Mouse (Mus musculus): ENCODE results near the gene Cd163l1. TPM values are rescaled to one million over a fixed set of nuclear protein-coding genes. Genes with fewer than 3 reads are reported as not detected.

Cd163l1 gene
- 0.21 and 0.37 TPM in 2 replicates for polyA plus RNA-seq (2015; fragmentation: Nextera tagmentation; extraction: Ambion mirVana)

- H3K9ac ChIP-seq (ENCODE audit: low read depth, low read length) = no peak within 1 kb of the TSS
- H3K4me1 ChIP-seq (ENCODE audit: control insufficient read depth, insufficient read depth, low read length) = no peaks in the 10 kb centered on the region
- no peaks in the 10 kb centered on the region for H3K9me3 ChIP-seq (ENCODE audit: control insufficient read depth, low read length)
- H3K4me3 ChIP-seq (ENCODE audit: low read length) = no peak within 1 kb of the TSS
- no peaks in the 10 kb centered on the region for H3K36me3 ChIP-seq (ENCODE audit: control insufficient read depth, insufficient read depth, low read length)
- H3K27ac ChIP-seq (ENCODE audit: low read length) = no peak within 1 kb of the TSS
- 89% methylated on average over 2 of the region's 2 CpGs for WGBS
- no peak for ATAC-seq
- no peaks in the 10 kb centered on the region for H3K27me3 ChIP-seq (replicated peaks; ENCODE audit: control insufficient read depth, insufficient read depth, low read length)
- H3K4me2 ChIP-seq (ENCODE audit: low read depth, low read length) = no peak within 1 kb of the TSS
Observed at GRCm38 (mm10) chr7:140217967-140218366, at the start of gene Cd163l1. Gene Cd163l1, plus strand, starts transcription at chr7:140218267.

DNA sequence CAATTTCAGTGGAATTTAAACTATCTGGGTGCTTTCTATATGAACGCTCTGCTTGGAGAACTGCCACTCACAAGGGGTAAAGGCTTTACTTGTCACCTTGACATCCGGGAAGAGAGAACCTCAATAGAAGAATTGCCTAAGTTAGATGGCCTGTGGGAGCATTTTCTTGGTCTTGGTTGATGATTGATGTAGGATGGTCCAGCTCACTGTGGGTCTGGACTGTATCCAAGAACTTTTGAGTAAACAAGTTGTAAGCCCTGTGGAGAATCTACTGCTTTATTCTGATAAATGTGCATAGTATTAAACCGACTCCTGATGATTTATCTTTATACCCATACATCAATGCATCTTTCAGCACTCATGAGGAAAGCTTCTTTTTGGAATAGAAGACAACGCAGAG is 48.7 kb upstream of the Cd163l1 start:
- Histone ChIP-seq H3K36me3 (ENCODE audit: control insufficient read depth, insufficient read depth, low read length) (no peaks in the 10 kb centered on the region), H3K4me2 (ENCODE audit: low read depth, low read length) (no peak overlapping the region), H3K9ac (ENCODE audit: low read depth, low read length) (no peak overlapping the region), H3K27ac (ENCODE audit: low read length) (no peak overlapping the region), H3K27me3 (replicated peaks; ENCODE audit: control insufficient read depth, insufficient read depth, low read length) (no peaks in the 10 kb centered on the region), H3K4me1 (ENCODE audit: control insufficient read depth, insufficient read depth, low read length) (no peaks in the 10 kb centered on the region), H3K4me3 (ENCODE audit: low read length) (no peak overlapping the region), H3K9me3 (ENCODE audit: control insufficient read depth, low read length) (no peaks in the 10 kb centered on the region)
- ATAC-seq = no peak
- 58% methylated on average over 4 of the region's 4 CpGs for WGBS

DNA sequence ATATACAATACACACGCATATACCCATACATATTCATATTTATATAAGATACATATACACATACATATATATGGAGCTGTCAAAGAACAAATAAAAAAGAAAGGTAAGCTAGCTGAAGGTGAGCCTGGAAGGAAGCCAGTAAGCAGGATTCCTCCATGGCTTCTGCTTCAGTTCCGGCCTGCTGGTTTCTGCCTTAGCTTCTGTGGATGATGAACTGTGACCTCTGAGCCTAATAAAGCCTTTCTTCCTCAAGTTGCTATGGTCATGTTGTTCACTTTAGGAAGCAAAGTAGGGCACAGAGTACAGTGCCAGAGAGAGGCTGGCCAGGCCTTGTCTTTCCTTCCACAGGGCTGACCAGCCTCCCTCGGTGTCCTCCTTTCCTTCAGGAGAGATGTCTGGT is 47.2 kb upstream of the Cd163l1 start:
- Histone ChIP-seq H3K4me2 (ENCODE audit: low read depth, low read length) (no peak overlapping the region), H3K9me3 (ENCODE audit: control insufficient read depth, low read length) (no peaks in the 10 kb centered on the region), H3K27ac (ENCODE audit: low read length) (no peak overlapping the region), H3K4me1 (ENCODE audit: control insufficient read depth, insufficient read depth, low read length) (no peaks in the 10 kb centered on the region), H3K9ac (ENCODE audit: low read depth, low read length) (no peak overlapping the region), H3K36me3 (ENCODE audit: control insufficient read depth, insufficient read depth, low read length) (no peaks in the 10 kb centered on the region), H3K4me3 (ENCODE audit: low read length) (no peak overlapping the region), H3K27me3 (replicated peaks; ENCODE audit: control insufficient read depth, insufficient read depth, low read length) (no peaks in the 10 kb centered on the region)
- 96% methylated on average over 3 of the region's 3 CpGs for WGBS
- ATAC-seq = no peak

DNA sequence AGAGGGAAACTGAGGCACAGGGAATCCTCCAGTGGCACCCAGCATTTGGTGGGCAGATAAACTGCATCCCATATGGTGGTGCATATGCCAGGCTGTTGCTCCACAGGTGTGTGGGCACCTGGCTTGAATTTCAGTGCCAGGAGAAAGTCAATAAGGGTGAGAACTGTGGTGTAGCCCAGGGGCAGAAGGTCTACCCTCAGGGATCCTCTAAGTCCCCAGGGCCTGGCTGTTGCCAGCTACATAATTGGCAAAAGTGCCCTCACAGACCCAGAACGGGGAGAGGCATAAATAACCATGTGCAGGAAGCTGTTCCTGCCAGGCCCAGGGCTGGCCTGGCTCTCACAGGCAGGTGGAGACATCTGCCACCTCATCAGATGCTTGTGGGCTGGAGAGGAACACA is 45.1 kb upstream of the Cd163l1 start, which contains the start of gene Olfr523:
Gene Olfr523, plus strand, starts transcription at position 282 of the 400 bp plus-strand sequence.
- no peak within 1 kb of the TSS for H3K27ac ChIP-seq (ENCODE audit: low read length)
- H3K4me3 ChIP-seq (ENCODE audit: low read length) = no peak within 1 kb of the TSS
- 57% methylated on average over 1 of the region's 1 CpGs for WGBS
- ATAC-seq = no peak
- H3K4me1 ChIP-seq (ENCODE audit: control insufficient read depth, insufficient read depth, low read length) = no peaks in the 10 kb centered on the region
- no peaks in the 10 kb centered on the region for H3K9me3 ChIP-seq (ENCODE audit: control insufficient read depth, low read length)
- no peaks in the 10 kb centered on the region for H3K36me3 ChIP-seq (ENCODE audit: control insufficient read depth, insufficient read depth, low read length)
- H3K27me3 ChIP-seq (replicated peaks; ENCODE audit: control insufficient read depth, insufficient read depth, low read length) = no peaks in the 10 kb centered on the region
- H3K4me2 ChIP-seq (ENCODE audit: low read depth, low read length) = no peak within 1 kb of the TSS
- no peak within 1 kb of the TSS for H3K9ac ChIP-seq (ENCODE audit: low read depth, low read length)

DNA sequence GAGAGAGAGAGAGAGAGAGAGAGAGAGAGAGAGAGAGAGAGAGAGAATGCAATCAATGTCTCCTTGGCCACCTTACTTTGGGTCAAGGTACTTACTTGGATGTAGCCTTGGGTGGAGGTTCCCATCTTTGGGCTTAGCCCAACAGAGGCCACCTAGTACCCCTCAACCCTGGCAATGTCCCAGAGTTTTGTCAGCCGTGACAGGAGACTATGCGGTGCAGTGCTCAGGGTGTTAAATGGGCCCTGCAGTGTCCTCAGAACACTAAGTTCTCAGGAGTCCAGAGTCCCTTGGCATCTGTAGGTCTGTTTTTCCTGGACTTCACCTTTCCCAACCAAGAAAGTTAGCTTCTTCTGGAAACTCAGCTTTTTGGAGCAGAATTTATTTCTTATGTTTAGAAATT is 38.9 kb upstream of the Cd163l1 start:
- WGBS = 88% methylated on average over 2 of the region's 2 CpGs

DNA sequence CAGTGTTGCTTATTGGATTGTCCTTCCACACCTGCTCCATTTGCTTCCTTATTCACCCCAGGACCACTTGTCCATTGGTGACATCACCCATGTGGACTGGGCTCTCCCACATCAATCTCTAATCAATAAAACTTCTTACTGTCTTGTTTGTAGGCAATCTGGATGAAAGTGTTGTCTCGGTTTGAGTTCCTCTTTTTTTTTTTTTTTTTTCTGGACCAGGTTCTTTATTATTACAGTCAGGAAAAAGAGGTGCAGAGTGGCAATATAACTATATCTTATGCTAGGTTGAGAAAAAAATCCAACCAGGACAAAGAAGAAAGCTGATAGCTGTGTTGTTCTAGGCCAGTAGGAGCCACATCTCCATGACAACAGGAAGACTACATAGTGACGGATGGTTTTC is 37.4 kb upstream of the Cd163l1 start:
- 75% methylated on average over 2 of the region's 2 CpGs for WGBS
- H3K9ac ChIP-seq (ENCODE audit: low read depth, low read length) = no peak overlapping the region
- no peak overlapping the region for H3K4me2 ChIP-seq (ENCODE audit: low read depth, low read length)
- no peak overlapping the region for H3K4me3 ChIP-seq (ENCODE audit: low read length)
- H3K27ac ChIP-seq (ENCODE audit: low read length) = no peak overlapping the region
- no peaks in the 10 kb centered on the region for H3K9me3 ChIP-seq (ENCODE audit: control insufficient read depth, low read length)
- H3K27me3 ChIP-seq (replicated peaks; ENCODE audit: control insufficient read depth, insufficient read depth, low read length) = no peaks in the 10 kb centered on the region
- H3K36me3 ChIP-seq (ENCODE audit: control insufficient read depth, insufficient read depth, low read length) = no peaks in the 10 kb centered on the region
- no peaks in the 10 kb centered on the region for H3K4me1 ChIP-seq (ENCODE audit: control insufficient read depth, insufficient read depth, low read length)
- ATAC-seq = no peak

More for the DNA sequence above, 38.9 kb upstream of the Cd163l1 start:
- Histone ChIP-seq H3K27me3 (replicated peaks; ENCODE audit: control insufficient read depth, insufficient read depth, low read length) (no peaks in the 10 kb centered on the region), H3K36me3 (ENCODE audit: control insufficient read depth, insufficient read depth, low read length) (no peaks in the 10 kb centered on the region), H3K27ac (ENCODE audit: low read length) (no peak overlapping the region), H3K4me2 (ENCODE audit: low read depth, low read length) (no peak overlapping the region), H3K4me3 (ENCODE audit: low read length) (no peak overlapping the region), H3K9me3 (ENCODE audit: control insufficient read depth, low read length) (no peaks in the 10 kb centered on the region), H3K9ac (ENCODE audit: low read depth, low read length) (no peak overlapping the region), H3K4me1 (ENCODE audit: control insufficient read depth, insufficient read depth, low read length) (no peaks in the 10 kb centered on the region)
- no peak for ATAC-seq

GRCm38 (mm10) chr7:140184206-140184605 is 33.9 kb upstream of the Cd163l1 start:
- H3K27ac ChIP-seq (ENCODE audit: low read length) = no peak overlapping the region
- no peaks in the 10 kb centered on the region for H3K9me3 ChIP-seq (ENCODE audit: control insufficient read depth, low read length)
- no peaks in the 10 kb centered on the region for H3K4me1 ChIP-seq (ENCODE audit: control insufficient read depth, insufficient read depth, low read length)
- no peak overlapping the region for H3K4me3 ChIP-seq (ENCODE audit: low read length)
- no peak overlapping the region for H3K9ac ChIP-seq (ENCODE audit: low read depth, low read length)
- WGBS = 74% methylated on average over 4 of the region's 4 CpGs
- H3K27me3 ChIP-seq (replicated peaks; ENCODE audit: control insufficient read depth, insufficient read depth, low read length) = peaks cover 3% of the 10 kb centered on the region; the same call in 1 of the 2 replicates
- H3K4me2 ChIP-seq (ENCODE audit: low read depth, low read length) = no peak overlapping the region
- no peaks in the 10 kb centered on the region for H3K36me3 ChIP-seq (ENCODE audit: control insufficient read depth, insufficient read depth, low read length)
- no peak for ATAC-seq

GRCm38 (mm10) chr7:140186646-140187620 is 31.1 kb upstream of the Cd163l1 start:
- Histone ChIP-seq H3K36me3 (ENCODE audit: control insufficient read depth, insufficient read depth, low read length) (no peaks in the 10 kb centered on the region), H3K27me3 (replicated peaks; ENCODE audit: control insufficient read depth, insufficient read depth, low read length) (peaks cover 3% of the 10 kb centered on the region; the same call in 1 of the 2 replicates), H3K9ac (ENCODE audit: low read depth, low read length) (no peak overlapping the region), H3K4me1 (ENCODE audit: control insufficient read depth, insufficient read depth, low read length) (no peaks in the 10 kb centered on the region), H3K27ac (ENCODE audit: low read length) (no peak overlapping the region), H3K4me2 (ENCODE audit: low read depth, low read length) (no peak overlapping the region), H3K4me3 (ENCODE audit: low read length) (no peak overlapping the region), H3K9me3 (ENCODE audit: control insufficient read depth, low read length) (no peaks in the 10 kb centered on the region)
- 63% methylated on average over 18 of the region's 18 CpGs for WGBS
- ATAC-seq = no peak

DNA sequence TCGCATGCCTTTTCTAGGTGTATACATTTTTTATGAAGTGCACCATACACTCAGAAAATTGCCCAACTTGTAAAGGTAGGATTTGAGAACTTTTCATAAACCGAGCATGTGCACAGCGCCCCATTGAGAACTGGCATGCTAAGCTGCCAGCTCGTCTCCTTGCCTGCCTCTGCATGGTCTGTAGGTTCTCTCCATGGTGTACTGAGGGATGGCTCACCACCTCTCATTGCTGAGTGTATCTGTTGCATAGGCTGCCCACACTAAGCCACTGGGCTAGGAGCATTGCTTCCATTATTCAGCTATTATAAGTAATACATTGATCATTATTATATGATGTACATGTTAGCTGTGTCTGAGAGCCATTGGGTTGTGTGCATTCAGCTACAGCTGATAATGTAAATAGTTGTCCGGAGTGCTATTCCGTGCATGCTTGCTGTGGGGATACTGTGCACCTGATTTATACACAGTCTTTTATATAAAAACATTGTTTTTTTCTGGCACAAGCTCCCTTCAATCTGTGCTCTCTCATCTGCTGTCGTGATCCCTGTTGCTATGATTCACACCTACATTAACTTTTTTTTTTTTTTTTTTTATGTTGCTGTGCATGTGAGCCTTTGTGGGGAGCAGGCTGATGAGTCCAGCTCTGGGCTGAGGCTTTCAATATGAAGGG is 30.2 kb upstream of the Cd163l1 start:
- WGBS = 85% methylated on average over 7 of the region's 7 CpGs
- no peak for ATAC-seq

More for the DNA sequence above, 30.2 kb upstream of the Cd163l1 start:
- Histone ChIP-seq H3K9ac (ENCODE audit: low read depth, low read length) (no peak overlapping the region), H3K27me3 (replicated peaks; ENCODE audit: control insufficient read depth, insufficient read depth, low read length) (peaks cover 3% of the 10 kb centered on the region; the same call in 1 of the 2 replicates), H3K27ac (ENCODE audit: low read length) (no peak overlapping the region), H3K4me3 (ENCODE audit: low read length) (no peak overlapping the region), H3K4me1 (ENCODE audit: control insufficient read depth, insufficient read depth, low read length) (no peaks in the 10 kb centered on the region), H3K4me2 (ENCODE audit: low read depth, low read length) (no peak overlapping the region), H3K36me3 (ENCODE audit: control insufficient read depth, insufficient read depth, low read length) (no peaks in the 10 kb centered on the region), H3K9me3 (ENCODE audit: control insufficient read depth, low read length) (no peaks in the 10 kb centered on the region)
